Mouse (Mus musculus): Measurements from ENCODE around the gene Olfr594. TPM values are rescaled to one million over a fixed set of nuclear protein-coding genes. Genes with fewer than 3 reads are reported as not detected.
"Not testable (repeated sequence)": the region's sequence is repeated elsewhere in the genome, so short reads cannot be mapped to it uniquely, and the experiment has no call there.

The Olfr594 gene
- polyA plus RNA-seq (2015; fragmentation: Nextera tagmentation; extraction: Ambion mirVana): not detected in 2 replicates

DNA sequence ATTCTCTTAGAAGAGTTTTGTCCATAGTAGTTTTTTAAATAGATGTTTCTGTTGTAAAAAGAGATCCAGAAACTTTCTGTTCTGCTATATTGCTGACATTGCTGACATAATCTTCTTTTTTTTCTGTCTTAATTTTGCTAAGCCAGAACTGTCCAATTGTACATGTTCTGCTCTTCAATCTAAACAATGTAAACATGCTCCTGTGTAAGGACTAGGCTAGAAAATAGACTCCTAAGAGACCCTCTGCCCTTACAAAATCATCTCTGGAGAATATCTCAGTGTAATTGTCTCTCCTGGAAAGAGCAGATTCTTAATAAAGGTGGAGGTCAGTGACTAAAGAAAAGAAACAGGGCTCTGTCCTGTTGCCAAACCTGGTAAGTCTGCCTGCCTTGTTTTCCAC is at the start of gene Olfr594:
TSS of gene Olfr594 (plus strand) at position 301 of the 400 bp plus-strand sequence.
- no peaks in the 10 kb centered on the region for H3K4me1 ChIP-seq (replicated peaks)
- no peaks in the 10 kb centered on the region for H3K27me3 ChIP-seq
- no peak within 1 kb of the TSS for H3K4me2 ChIP-seq (replicated peaks)
- no peak within 1 kb of the TSS for H3K27ac ChIP-seq
- no peaks in the 10 kb centered on the region for H3K36me3 ChIP-seq
- H3K9ac ChIP-seq (replicated peaks): no peak within 1 kb of the TSS
- H3K9me3 ChIP-seq: no peaks in the 10 kb centered on the region
- no peak for ATAC-seq
- H3K4me3 ChIP-seq (replicated peaks): no peak within 1 kb of the TSS

DNA sequence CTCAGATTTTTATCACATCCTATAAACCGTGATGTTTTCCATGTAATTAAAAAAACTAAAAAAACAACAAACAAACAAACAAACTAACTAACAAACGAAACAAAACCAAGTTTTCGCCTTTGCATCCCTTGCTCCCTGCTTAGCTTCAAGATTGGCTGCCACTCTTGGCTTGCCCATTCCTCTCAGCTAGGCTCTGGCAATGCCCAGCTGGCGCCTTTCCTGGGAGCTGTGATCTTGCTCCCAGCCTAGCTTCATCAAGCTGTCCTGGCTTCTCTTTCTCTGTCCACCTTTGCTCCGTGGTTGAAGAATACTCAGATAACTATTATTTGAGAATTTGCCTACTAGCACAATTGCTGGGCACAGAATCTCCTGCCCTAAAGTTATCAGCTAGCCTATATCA is 47.1 kb upstream of the Olfr594 start:
- Histone ChIP-seq H3K4me2 (replicated peaks) (no peak overlapping the region), H3K4me1 (replicated peaks) (no peaks in the 10 kb centered on the region), H3K4me3 (replicated peaks) (no peak overlapping the region), H3K36me3 (no peaks in the 10 kb centered on the region), H3K9ac (replicated peaks) (no peak overlapping the region), H3K27me3 (no peaks in the 10 kb centered on the region), H3K9me3 (no peaks in the 10 kb centered on the region), H3K27ac (no peak overlapping the region)
- no peak for ATAC-seq
- 83% methylated on average over 5 of the region's 5 CpGs for WGBS

DNA sequence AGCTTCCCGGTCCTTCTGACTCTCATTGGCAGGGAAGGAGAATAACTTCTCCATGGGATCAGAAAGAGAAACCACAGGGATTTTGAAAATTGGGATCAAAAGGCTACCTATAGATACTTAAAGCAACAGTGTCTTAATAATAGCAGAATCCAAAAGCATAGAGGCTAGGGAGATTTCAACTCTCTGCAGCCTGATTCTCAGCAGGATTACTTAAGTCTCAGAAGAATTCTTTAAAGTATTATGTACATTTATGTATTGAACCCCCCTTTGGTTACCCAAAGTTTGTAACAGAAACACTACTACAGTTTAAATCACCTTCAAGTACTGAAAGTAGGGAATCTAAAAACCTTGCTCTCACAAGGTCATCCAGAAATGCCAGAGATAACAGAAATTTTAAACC is 38.6 kb upstream of the Olfr594 start, which contains the start of gene Olfr591:
TSS of gene Olfr591 (minus strand) at position 101 of the 400 bp plus-strand sequence.
- H3K36me3 ChIP-seq: no peaks in the 10 kb centered on the region
- H3K9ac ChIP-seq (replicated peaks): no peak within 1 kb of the TSS
- no peak for ATAC-seq
- peaks cover 10% of the 10 kb centered on the region; the same call in 1 of the 2 replicates for H3K9me3 ChIP-seq
- no peaks in the 10 kb centered on the region for H3K27me3 ChIP-seq
- no peak within 1 kb of the TSS for H3K4me3 ChIP-seq (replicated peaks)
- no peak within 1 kb of the TSS for H3K4me2 ChIP-seq (replicated peaks)
- no peak within 1 kb of the TSS for H3K27ac ChIP-seq
- 81% methylated on average over 1 of the region's 1 CpGs for WGBS
- no peaks in the 10 kb centered on the region for H3K4me1 ChIP-seq (replicated peaks)

DNA sequence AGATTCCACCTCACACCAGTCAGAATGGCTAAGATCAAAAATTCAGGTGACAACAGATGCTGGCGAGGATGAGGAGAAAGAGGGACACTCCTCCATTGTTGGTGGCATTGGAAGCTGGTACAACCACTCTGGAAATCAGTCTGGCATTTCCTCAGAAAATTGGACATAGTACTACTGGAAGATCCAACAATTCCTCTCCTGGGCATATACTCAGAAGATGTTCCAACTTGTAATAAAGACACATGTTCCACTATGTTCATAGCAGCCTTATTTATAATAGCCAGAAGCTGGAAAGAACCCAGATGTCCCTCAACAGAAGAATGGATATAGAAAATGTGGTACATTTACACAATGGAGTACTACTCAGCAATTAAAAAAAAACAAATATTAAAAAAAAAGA is 32.3 kb upstream of the Olfr594 start, which contains the start of gene Olfr592:
TSS of gene Olfr592 (plus strand) at position 301 of the 400 bp plus-strand sequence.
- not testable (repeated sequence) for H3K27ac ChIP-seq; H3K27me3 ChIP-seq; H3K4me1 ChIP-seq (replicated peaks); H3K9ac ChIP-seq (replicated peaks); H3K36me3 ChIP-seq; H3K4me3 ChIP-seq (replicated peaks); H3K4me2 ChIP-seq (replicated peaks); ATAC-seq; H3K9me3 ChIP-seq
- WGBS: 78% methylated on average over 1 of the region's 1 CpGs

DNA sequence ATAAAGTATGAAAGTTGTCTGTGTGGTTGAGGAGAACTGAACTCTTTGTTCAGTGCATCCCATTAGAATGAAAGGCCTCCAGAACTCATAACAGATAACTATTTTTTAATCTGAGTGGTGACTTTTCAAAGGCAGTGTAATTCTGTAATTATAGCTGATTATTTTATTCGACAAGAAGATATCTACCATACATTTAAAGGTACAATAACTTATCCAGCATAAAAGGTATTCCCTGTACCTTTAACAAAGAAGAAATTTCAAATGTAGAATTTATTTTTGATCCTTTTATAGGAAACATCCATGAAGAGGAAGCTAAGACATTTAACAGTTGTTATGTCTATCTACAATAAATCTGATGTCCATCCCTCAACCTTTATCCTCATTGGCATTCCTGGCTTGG is 5.2 kb upstream of the Olfr594 start, which contains the start of gene Olfr593:
TSS of gene Olfr593 (plus strand) at position 301 of the 400 bp plus-strand sequence.
- Histone ChIP-seq H3K9me3 (no peaks in the 10 kb centered on the region), H3K27ac (no peak within 1 kb of the TSS), H3K4me2 (replicated peaks) (no peak within 1 kb of the TSS), H3K4me1 (replicated peaks) (no peaks in the 10 kb centered on the region), H3K27me3 (no peaks in the 10 kb centered on the region), H3K9ac (replicated peaks) (no peak within 1 kb of the TSS), H3K36me3 (no peaks in the 10 kb centered on the region), H3K4me3 (replicated peaks) (no peak within 1 kb of the TSS)
- WGBS: 69% methylated on average over 1 of the region's 1 CpGs
- ATAC-seq: no peak

DNA sequence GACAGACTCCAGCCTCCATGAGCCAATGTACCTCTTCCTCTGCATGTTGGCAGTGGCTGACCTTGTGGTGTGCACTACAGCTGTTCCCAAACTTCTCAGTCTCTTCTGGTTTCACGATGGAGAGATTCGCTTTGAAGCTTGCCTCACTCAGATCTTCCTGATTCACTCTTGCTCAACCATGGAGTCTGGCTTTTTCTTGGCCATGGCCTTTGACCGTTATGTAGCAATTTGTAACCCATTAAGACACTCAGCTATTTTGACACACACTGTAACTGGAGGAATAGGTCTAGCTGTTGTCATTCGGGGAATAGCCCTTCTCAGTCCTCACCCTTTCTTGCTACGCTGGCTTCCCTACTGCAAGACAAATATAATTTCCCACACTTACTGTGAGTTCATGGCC is 4.7 kb upstream of the Olfr594 start:
- H3K36me3 ChIP-seq; H3K27ac ChIP-seq; ATAC-seq; H3K4me2 ChIP-seq (replicated peaks); H3K4me3 ChIP-seq (replicated peaks); H3K9ac ChIP-seq (replicated peaks); H3K27me3 ChIP-seq; H3K4me1 ChIP-seq (replicated peaks); H3K9me3 ChIP-seq: not testable (repeated sequence)
- WGBS: 91% methylated on average over 5 of the region's 5 CpGs

DNA sequence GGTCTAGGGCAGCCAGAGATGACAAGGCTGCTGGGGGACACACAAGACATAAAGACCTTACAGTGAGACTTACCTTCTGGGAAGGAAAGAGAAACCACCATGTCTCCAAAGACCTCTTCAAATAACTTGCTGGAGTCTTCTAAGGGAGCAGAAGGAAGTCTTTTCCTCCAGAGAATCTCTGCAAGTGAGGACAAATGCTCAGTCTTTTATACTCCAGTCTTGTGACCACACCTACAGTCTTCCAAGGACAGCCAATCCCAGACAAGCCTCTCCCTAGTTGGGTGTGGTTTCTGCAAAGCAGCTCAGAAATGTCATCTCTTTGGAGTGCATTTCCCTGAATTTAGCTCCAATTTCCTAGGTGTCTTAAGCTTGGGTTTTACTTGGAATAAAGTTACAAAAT is 35.6 kb downstream of the Olfr594 start, which contains the start of gene Usp17ld:
TSS of gene Usp17ld (minus strand) at position 101 of the 400 bp plus-strand sequence.
- H3K4me1 ChIP-seq (replicated peaks); H3K27me3 ChIP-seq; H3K27ac ChIP-seq; H3K4me3 ChIP-seq (replicated peaks); H3K9ac ChIP-seq (replicated peaks); H3K9me3 ChIP-seq; ATAC-seq; H3K36me3 ChIP-seq; H3K4me2 ChIP-seq (replicated peaks): not testable (repeated sequence)

Small RNAs within 50 kb of the gene (microRNA-seq; reads per million reads assigned to microRNA genes)
- gene Gm23550: not detected
- not detected for gene Gm25171

Other genes starting within 250 kb of the Olfr594 start
- gene Olfr577, start 241.1 kb upstream of the Olfr594 start, polyA plus RNA-seq (2015; fragmentation: Nextera tagmentation; extraction: Ambion mirVana): not detected in 2 replicates
- gene Olfr578, start 227.7 kb upstream of the Olfr594 start, polyA plus RNA-seq (2015; fragmentation: Nextera tagmentation; extraction: Ambion mirVana): not detected in 2 replicates
- not detected in 2 replicates for gene Olfr582, start 179.0 kb upstream of the Olfr594 start, polyA plus RNA-seq (2015; fragmentation: Nextera tagmentation; extraction: Ambion mirVana)
- not detected in 2 replicates for gene Olfr583, start 165.7 kb upstream of the Olfr594 start, polyA plus RNA-seq (2015; fragmentation: Nextera tagmentation; extraction: Ambion mirVana)
- not detected in 2 replicates for gene Olfr584, start 135.1 kb upstream of the Olfr594 start, polyA plus RNA-seq (2015; fragmentation: Nextera tagmentation; extraction: Ambion mirVana)
- gene Olfr585, start 119.3 kb upstream of the Olfr594 start, polyA plus RNA-seq (2015; fragmentation: Nextera tagmentation; extraction: Ambion mirVana): not detected in 2 replicates
- not detected in 2 replicates for gene Olfr586, start 91.4 kb upstream of the Olfr594 start, polyA plus RNA-seq (2015; fragmentation: Nextera tagmentation; extraction: Ambion mirVana)
- gene Olfr588-ps1, start 76.1 kb upstream of the Olfr594 start, polyA plus RNA-seq (2015; fragmentation: Nextera tagmentation; extraction: Ambion mirVana): not detected in 2 replicates
- gene Olfr589, start 60.6 kb upstream of the Olfr594 start, polyA plus RNA-seq (2015; fragmentation: Nextera tagmentation; extraction: Ambion mirVana): not detected in 2 replicates
- gene Olfr591, start 38.7 kb upstream of the Olfr594 start, polyA plus RNA-seq (2015; fragmentation: Nextera tagmentation; extraction: Ambion mirVana): not detected in 2 replicates
- not detected in 2 replicates for gene Olfr592, start 32.2 kb upstream of the Olfr594 start, polyA plus RNA-seq (2015; fragmentation: Nextera tagmentation; extraction: Ambion mirVana)
- gene Olfr593, start 5.1 kb upstream of the Olfr594 start, polyA plus RNA-seq (2015; fragmentation: Nextera tagmentation; extraction: Ambion mirVana): not detected in 2 replicates
- gene Usp17ld, start 35.5 kb downstream of the Olfr594 start, polyA plus RNA-seq (2015; fragmentation: Nextera tagmentation; extraction: Ambion mirVana): not detected in 2 replicates
- not detected in 2 replicates for gene Olfr596, start 88.7 kb downstream of the Olfr594 start, polyA plus RNA-seq (2015; fragmentation: Nextera tagmentation; extraction: Ambion mirVana)
- gene Olfr597, start 99.3 kb downstream of the Olfr594 start, polyA plus RNA-seq (2015; fragmentation: Nextera tagmentation; extraction: Ambion mirVana): not detected in 2 replicates
- gene Olfr598, start 106.6 kb downstream of the Olfr594 start, polyA plus RNA-seq (2015; fragmentation: Nextera tagmentation; extraction: Ambion mirVana): not detected in 2 replicates
- gene Olfr599, start 118.9 kb downstream of the Olfr594 start, polyA plus RNA-seq (2015; fragmentation: Nextera tagmentation; extraction: Ambion mirVana): not detected in 2 replicates
- gene Olfr600, start 132.7 kb downstream of the Olfr594 start, polyA plus RNA-seq (2015; fragmentation: Nextera tagmentation; extraction: Ambion mirVana): not detected in 2 replicates
- gene Olfr601, start 145.7 kb downstream of the Olfr594 start, polyA plus RNA-seq (2015; fragmentation: Nextera tagmentation; extraction: Ambion mirVana): not detected in 2 replicates
- not detected in 2 replicates for gene Olfr603, start 169.2 kb downstream of the Olfr594 start, polyA plus RNA-seq (2015; fragmentation: Nextera tagmentation; extraction: Ambion mirVana)
- gene Usp17lc, start 198.1 kb downstream of the Olfr594 start, polyA plus RNA-seq (2015; fragmentation: Nextera tagmentation; extraction: Ambion mirVana): not detected in 2 replicates
- gene Olfr605, start 228.4 kb downstream of the Olfr594 start, polyA plus RNA-seq (2015; fragmentation: Nextera tagmentation; extraction: Ambion mirVana): not detected in 2 replicates
- not detected in 2 replicates for gene Olfr606, start 232.1 kb downstream of the Olfr594 start, polyA plus RNA-seq (2015; fragmentation: Nextera tagmentation; extraction: Ambion mirVana)
- not detected in 2 replicates for gene Olfr607, start 247.2 kb downstream of the Olfr594 start, polyA plus RNA-seq (2015; fragmentation: Nextera tagmentation; extraction: Ambion mirVana)

All from midbrain, embryonic 13.5 days (tissue).